Mouse (Mus musculus): ENCODE measurements at regions not wholly inside any gene's neighbourhood (a gene's known extent, or its start where the extent isn't known, plus 50 kb on each side); places are given as distances from the start of the nearest gene placed in this dataset.

DNA sequence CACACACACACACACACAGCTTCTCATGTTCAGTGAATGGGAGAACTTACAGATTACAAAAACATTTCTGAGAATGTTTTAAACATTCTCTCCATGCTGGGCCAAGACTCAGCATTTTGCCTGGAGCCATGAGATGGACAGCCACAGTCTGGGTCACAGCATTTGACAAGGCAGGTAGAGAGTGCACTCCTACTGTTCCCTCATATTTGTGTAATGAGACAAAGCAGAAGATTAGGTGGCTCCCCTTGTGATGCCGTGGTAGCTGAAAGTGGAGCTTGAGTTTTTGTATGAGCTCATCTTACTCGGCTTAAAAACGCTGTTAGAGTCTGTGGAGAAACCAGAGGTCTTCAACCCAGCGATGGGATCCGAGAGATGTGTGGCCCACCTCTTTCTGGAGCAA lies 65.3 kb upstream of the Dlg1 start:
- TF ChIP-seq GATA1 (IDR thresholded peaks at IDR 0.05; ENCODE audit: low read length) = no peak
- no peak for TF ChIP-seq TAL1 (IDR thresholded peaks at IDR 0.05; ENCODE audit: low read length)

All from erythroblast, embryonic 14.5 days (primary cell).